Mouse (Mus musculus): Measurements from ENCODE around the gene Tecpr2.

DNA sequence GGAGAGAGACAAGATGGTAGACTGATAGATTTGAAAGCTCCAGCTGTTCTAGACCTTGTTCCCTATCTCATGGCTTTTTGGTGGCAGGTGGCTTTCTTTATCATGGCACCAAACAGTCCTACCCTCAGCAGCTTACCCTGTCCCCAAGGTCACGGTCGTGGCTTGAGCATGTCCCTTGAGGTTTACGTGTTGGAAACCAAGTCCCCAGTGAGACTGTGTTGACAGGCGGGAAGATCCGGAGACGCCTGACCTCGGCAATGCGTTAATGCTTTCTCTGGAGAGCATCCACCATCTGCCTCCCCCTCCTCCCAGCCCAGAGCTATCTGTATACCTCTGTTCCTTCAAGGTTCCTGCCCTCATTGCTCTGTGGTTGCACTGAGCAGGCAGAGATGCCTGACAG is 94.7 kb downstream of the Tecpr2 start:
- no peak for TF ChIP-seq POLR2A (IDR thresholded peaks at IDR 0.05; ENCODE audit: borderline replicate concordance, extremely low read depth, insufficient read depth, insufficient read length, poor library complexity, severe bottlenecking)
- no peak for TF ChIP-seq CTCF (IDR thresholded peaks at IDR 0.05; ENCODE audit: borderline replicate concordance, extremely low read depth, insufficient read depth, insufficient read length)

All from brain, embryonic 14.5 days (tissue).